Mouse (Mus musculus) lung, adult 2 months (tissue): ENCODE results near the gene Foxq1.

ENCODE experiments used
- CTCF ChIP-seq: fragments of 200-500 bp; IDR thresholded peaks from 2 replicates; pipeline ENCODE4 v1.5.1; 2011; ENCODE audit warnings: mild to moderate bottlenecking, low read length, control low read depth; ENCODE audit not compliant: insufficient read depth
- POLR2A ChIP-seq: fragments of 200-500 bp; IDR thresholded peaks from 2 replicates; pipeline ENCODE4 v1.6.1; 2011; ENCODE audit warnings: low read depth, mild to moderate bottlenecking, control low read depth, low read length, borderline replicate concordance; ENCODE audit errors: extremely low read depth

DNA sequence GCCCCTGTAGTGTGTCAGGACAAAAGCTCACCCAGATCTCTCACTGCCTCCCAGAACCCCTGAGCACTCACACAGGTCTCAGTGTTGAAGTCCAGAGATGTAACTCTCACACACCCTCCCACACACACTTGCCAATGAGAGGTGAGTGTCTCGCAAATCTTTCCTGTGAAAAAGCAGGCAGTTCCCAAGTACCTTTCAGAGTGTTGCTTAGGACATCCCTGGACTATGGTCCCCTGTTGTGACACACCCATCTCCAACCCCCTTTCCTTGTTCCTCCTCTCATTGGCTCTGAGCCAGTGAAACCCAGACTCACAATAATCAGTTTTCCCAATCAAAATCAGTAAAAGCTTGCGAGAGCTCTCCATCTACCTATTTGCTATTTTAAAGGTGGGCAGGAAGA is 9.2 kb upstream of the Foxq1 start:
- no peak for TF ChIP-seq POLR2A
- no peak for TF ChIP-seq CTCF
